Comparison of ENCODE assay signal across 9 mouse cellular contexts in the genomic region with DNA sequence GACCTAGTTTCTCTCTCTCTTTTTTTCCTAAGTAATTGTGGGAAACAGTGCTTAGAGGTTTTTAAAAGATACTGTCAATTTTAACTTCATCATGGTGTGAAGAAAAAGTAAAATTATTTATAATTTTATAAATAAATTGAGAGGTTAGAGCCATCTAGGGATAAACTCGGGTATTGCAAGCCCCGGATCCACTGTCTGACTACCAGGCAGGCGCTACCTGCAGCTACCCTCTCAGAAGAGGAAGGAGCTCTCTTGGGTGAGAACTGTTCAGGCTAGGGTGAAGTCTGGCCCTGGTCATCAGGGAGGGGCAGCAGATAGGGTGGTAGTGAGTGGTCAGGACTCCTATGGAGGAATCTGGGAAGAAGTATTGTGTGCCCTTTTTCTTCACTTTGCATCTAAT.
DNase-seq lines count a peak whose midpoint lies in the region; ATAC-seq and TF ChIP-seq lines count a peak whose summit lies in the region.
"Had no signal": no experiment of that assay in that cellular context is flagged by ENCODE, and none has a peak within 500 bp of the region (broad histone marks: within the 10 kb centered on the region; RNA-seq: fewer than 3 reads in every experiment).

No protein-coding gene starts in this region.

- TF ChIP-seq POLR2A in liver, adult 2 months (IDR thresholded peaks at IDR 0.05; ENCODE audit: extremely low read depth, insufficient read depth, low read length), result no peak
- TF ChIP-seq POLR2A in MEL (IDR thresholded peaks at IDR 0.05; ENCODE audit: control insufficient read depth in 1 of 2, insufficient read depth in 1 of 2, low read depth in 1 of 2, low read length in 2 of 2, poor library complexity in 1 of 2), result no peak

- WGBS in liver, adult 2 months, result 28% methylated on average over 3 of the region's 3 CpGs
- WGBS in liver, embryonic 11.5 days, result 18% methylated on average over 3 of the region's 3 CpGs

- TF ChIP-seq CTCF in liver, adult 2 months (IDR thresholded peaks at IDR 0.05; ENCODE audit: low read depth, low read length), result peak; percentile 54
- peak; percentile 42 to 63 (median 58) for TF ChIP-seq CTCF in MEL (IDR thresholded peaks at IDR 0.05 in 2 of 3, conservative IDR thresholded peaks at IDR 0.05 in 1 of 3; ENCODE audit: control insufficient read depth in 1 of 3, insufficient read depth in 1 of 3, low read depth in 2 of 3, low read length in 3 of 3, poor library complexity in 1 of 3, severe bottlenecking in 1 of 3)

- peak; percentile 68 for TF ChIP-seq RAD21 in MEL (IDR thresholded peaks at IDR 0.05; ENCODE audit: low read depth, low read length)

- no peaks in the 10 kb centered on the region for H3K36me3 ChIP-seq in liver, adult 2 months (ENCODE audit: control insufficient read depth, insufficient read depth, low read length)
- no peaks in the 10 kb centered on the region; the same call in 1 of the 2 replicates for H3K36me3 ChIP-seq in liver, embryonic 11.5 days (ENCODE audit: control insufficient read depth, insufficient read depth, low read length)
- no peaks in the 10 kb centered on the region; a peak in 1 of 4 replicates for H3K36me3 ChIP-seq in MEL (ENCODE audit: control insufficient read depth in 1 of 2, insufficient read depth in 2 of 2, low read length in 2 of 2)
- H3K36me3 ChIP-seq: stomach, embryonic 15.5 days had no signal

- no peak for TF ChIP-seq EP300 in MEL (IDR thresholded peaks at IDR 0.05; ENCODE audit: low read depth in 1 of 2, low read length in 2 of 2)

- DNase-seq in gastrocnemius, adult 18-20 months (ENCODE audit: low spot score), result peak; percentile 40
- DNase-seq in gastrocnemius, postnatal 36 days, result no peak
- DNase-seq in liver, adult 2 months (ENCODE audit: extremely low read depth, low read depth, low spot score), result no peak
- DNase-seq in liver, embryonic 11.5 days (ENCODE audit: low spot score), result no peak
- DNase-seq in MEL (ENCODE audit: low read depth, low spot score), result peak; percentile 59
- DNase-seq in induced T-regulatory cell, adult 2 months (ENCODE audit: low read depth), result peak; percentile 58
- peak; percentile 58 for DNase-seq in naive thymus-derived CD4-positive, alpha-beta T cell, adult 2 months (ENCODE audit: low read depth)
- DNase-seq in gastrocnemius, postnatal 25 days, result no peak

- intact Hi-C loops in gastrocnemius, postnatal 36 days (cut with DNase I), result loop anchor here (2.0 to 5.0 kb wide), 2 partner anchors 62 to 113 kb away; no protein-coding TSS in a partner anchor

- no peaks in the 10 kb centered on the region for H3K4me1 ChIP-seq in liver, adult 2 months (ENCODE audit: control insufficient read depth, insufficient read depth, low read length)
- no peaks in the 10 kb centered on the region for H3K4me1 ChIP-seq in liver, embryonic 11.5 days (replicated peaks; ENCODE audit: control insufficient read depth, insufficient read depth, low read length)
- H3K4me1 ChIP-seq in MEL (ENCODE audit: control insufficient read depth in 1 of 2, insufficient read depth in 2 of 2, low read length in 2 of 2), result no peaks in the 10 kb centered on the region

- ATAC-seq in liver, embryonic 11.5 days (replicated peaks; ENCODE audit: low FRiP score), result no peak

- no peak overlapping the region for H3K4me2 ChIP-seq in liver, embryonic 11.5 days
- H3K4me2 ChIP-seq: stomach, embryonic 15.5 days had no signal

- no peaks in the 10 kb centered on the region for H3K79me2 ChIP-seq in liver, adult 2 months (ENCODE audit: control insufficient read depth, insufficient read depth, low read length)
- no peaks in the 10 kb centered on the region for H3K79me2 ChIP-seq in MEL (ENCODE audit: control insufficient read depth, insufficient read depth, low read length, poor library complexity)

- no peak overlapping the region for H3K27ac ChIP-seq in liver, adult 2 months (replicated peaks; ENCODE audit: insufficient read depth, low read depth, low read length)
- no peak overlapping the region for H3K27ac ChIP-seq in liver, embryonic 11.5 days (ENCODE audit: low read depth, low read length)
- no peak overlapping the region for H3K27ac ChIP-seq in MEL (ENCODE audit: control insufficient read depth, low read depth, low read length)
- H3K27ac ChIP-seq: stomach, embryonic 15.5 days had no signal

- H3K9me3 ChIP-seq in liver, embryonic 11.5 days (ENCODE audit: control insufficient read depth, low read length), result no peaks in the 10 kb centered on the region
- no peaks in the 10 kb centered on the region for H3K9me3 ChIP-seq in MEL (replicated peaks; ENCODE audit: insufficient read depth, low read length)
- H3K9me3 ChIP-seq: stomach, embryonic 15.5 days had no signal

- H3K27me3 ChIP-seq in liver, adult 2 months (ENCODE audit: control insufficient read depth, insufficient read depth, low read length), result no peaks in the 10 kb centered on the region
- H3K27me3 ChIP-seq in liver, embryonic 11.5 days (replicated peaks; ENCODE audit: control insufficient read depth, insufficient read depth, low read length), result no peaks in the 10 kb centered on the region
- no peaks in the 10 kb centered on the region for H3K27me3 ChIP-seq in MEL (ENCODE audit: control insufficient read depth in 1 of 2, insufficient read depth in 2 of 2, low read length in 2 of 2)
- H3K27me3 ChIP-seq: stomach, embryonic 15.5 days had no signal

- no peak overlapping the region for H3K9ac ChIP-seq in liver, adult 2 months (ENCODE audit: low read depth, low read length)
- H3K9ac ChIP-seq in liver, embryonic 11.5 days (ENCODE audit: low read depth, low read length), result no peak overlapping the region
- no peak overlapping the region for H3K9ac ChIP-seq in MEL (ENCODE audit: control insufficient read depth, low read depth, low read length, poor library complexity, severe bottlenecking)
- H3K9ac ChIP-seq: stomach, embryonic 15.5 days had no signal

- no peak overlapping the region for H3K4me3 ChIP-seq in liver, adult 2 months (ENCODE audit: insufficient read depth, low read depth, low read length)
- H3K4me3 ChIP-seq in liver, embryonic 11.5 days (ENCODE audit: low read depth, low read length), result no peak overlapping the region
- no peak overlapping the region for H3K4me3 ChIP-seq in MEL (ENCODE audit: control insufficient read depth in 1 of 2, insufficient read depth in 1 of 2, low read depth in 2 of 2, low read length in 2 of 2)
- H3K4me3 ChIP-seq: stomach, embryonic 15.5 days had no signal

TF ChIP-seq in MEL, 35 proteins besides CTCF, POLR2A, EP300 and RAD21:
- TF ChIP-seq SMC3 (IDR thresholded peaks at IDR 0.05; ENCODE audit: low read depth, low read length) (peak; percentile 63), ZC3H11A (IDR thresholded peaks at IDR 0.05; ENCODE audit: low read depth, low read length) (peak; percentile 49), ZNF384 (IDR thresholded peaks at IDR 0.05; ENCODE audit: low read depth, low read length) (no peak)

Comparison
In these comparisons a context has a peak if more than half of its experiments do, and no peak if none do; other contexts are left out.
1. DNase-seq: peak in gastrocnemius, adult 18-20 months (single experiment), MEL (single experiment), induced T-regulatory cell, adult 2 months (single experiment) and naive thymus-derived CD4-positive, alpha-beta T cell, adult 2 months (single experiment); none in gastrocnemius, postnatal 36 days (0 of 2), liver, adult 2 months (single experiment), liver, embryonic 11.5 days (single experiment) and gastrocnemius, postnatal 25 days (single experiment).